Mouse (Mus musculus): ENCODE results near the gene Olfr686. TPM values are rescaled to one million over a fixed set of nuclear protein-coding genes. Genes with fewer than 3 reads are reported as not detected.

The Olfr686 gene
- polyA plus RNA-seq, 1 experiment = not detected

- H3K27me3 ChIP-seq (ENCODE audit: control insufficient read depth, insufficient read depth, low read length, poor library complexity, severe bottlenecking) = no peaks in the 10 kb centered on the region
- H3K9ac ChIP-seq (ENCODE audit: low read depth, poor library complexity, severe bottlenecking) = no peak within 1 kb of the TSS
- H3K4me3 ChIP-seq (ENCODE audit: low read depth, low read length) = no peak within 1 kb of the TSS
- H3K9me3 ChIP-seq (replicated peaks; ENCODE audit: control insufficient read depth, insufficient read depth, low read length, poor library complexity, severe bottlenecking) = no peaks in the 10 kb centered on the region
- TF ChIP-seq EP300 (IDR thresholded peaks at IDR 0.05; ENCODE audit: insufficient read depth, low read depth, low read length) (no peak), CTCF (IDR thresholded peaks at IDR 0.05; ENCODE audit: low read depth, low read length) (no peak), POLR2A (IDR thresholded peaks at IDR 0.05; ENCODE audit: insufficient read depth, low read length) (no peak)
- H3K36me3 ChIP-seq (ENCODE audit: control insufficient read depth, insufficient read depth, low read length, poor library complexity, severe bottlenecking) = no peaks in the 10 kb centered on the region
- H3K27ac ChIP-seq (ENCODE audit: insufficient read depth, low read length) = no peak within 1 kb of the TSS
- H3K4me1 ChIP-seq (ENCODE audit: control insufficient read depth, insufficient read depth, low read length) = no peaks in the 10 kb centered on the region
Measured at GRCm38 (mm10) chr7:105163553-105163952, 43.7 kb downstream of the Olfr686 start, which contains the start of gene Olfr684. Gene Olfr684, minus strand, starts transcription at chr7:105163653.

Other genes starting within 250 kb of the Olfr686 start
- gene Olfr670, start 244.9 kb downstream of the Olfr686 start, polyA plus RNA-seq (2011; ENCODE audit: insufficient read depth, insufficient read length, low read depth, missing spikeins) = not detected in 2 replicates
- gene Olfr671, start 228.4 kb downstream of the Olfr686 start, polyA plus RNA-seq (2011; ENCODE audit: insufficient read depth, insufficient read length, low read depth, missing spikeins) = not detected in 2 replicates
- not detected in 2 replicates for gene Olfr672, start 205.5 kb downstream of the Olfr686 start, polyA plus RNA-seq (2011; ENCODE audit: insufficient read depth, insufficient read length, low read depth, missing spikeins)
- gene Olfr675, start 179.0 kb downstream of the Olfr686 start, polyA plus RNA-seq (2011; ENCODE audit: insufficient read depth, insufficient read length, low read depth, missing spikeins) = not detected in 2 replicates
- gene Olfr676, start 174.8 kb downstream of the Olfr686 start, polyA plus RNA-seq (2011; ENCODE audit: insufficient read depth, insufficient read length, low read depth, missing spikeins) = not detected in 2 replicates
- not detected in 2 replicates for gene Olfr677, start 156.1 kb downstream of the Olfr686 start, polyA plus RNA-seq (2011; ENCODE audit: insufficient read depth, insufficient read length, low read depth, missing spikeins)
- not detected in 2 replicates for gene Olfr678, start 143.0 kb downstream of the Olfr686 start, polyA plus RNA-seq (2011; ENCODE audit: insufficient read depth, insufficient read length, low read depth, missing spikeins)
- gene Olfr679, start 126.3 kb downstream of the Olfr686 start, polyA plus RNA-seq (2011; ENCODE audit: insufficient read depth, insufficient read length, low read depth, missing spikeins) = not detected in 2 replicates
- not detected in 2 replicates for gene Olfr680-ps1, start 114.7 kb downstream of the Olfr686 start, polyA plus RNA-seq (2011; ENCODE audit: insufficient read depth, insufficient read length, low read depth, missing spikeins)
- gene Olfr681, start 90.6 kb downstream of the Olfr686 start, polyA plus RNA-seq (2011; ENCODE audit: insufficient read depth, insufficient read length, low read depth, missing spikeins) = not detected in 2 replicates
- not detected in 2 replicates for gene Olfr683, start 60.5 kb downstream of the Olfr686 start, polyA plus RNA-seq (2011; ENCODE audit: insufficient read depth, insufficient read length, low read depth, missing spikeins)
- not detected in 2 replicates for gene Olfr684, start 43.8 kb downstream of the Olfr686 start, polyA plus RNA-seq (2011; ENCODE audit: insufficient read depth, insufficient read length, low read depth, missing spikeins)
- gene Olfr685, start 21.5 kb downstream of the Olfr686 start, polyA plus RNA-seq (2011; ENCODE audit: insufficient read depth, insufficient read length, low read depth, missing spikeins) = not detected in 2 replicates
- gene Olfr688, start 80.6 kb upstream of the Olfr686 start, polyA plus RNA-seq (2011; ENCODE audit: insufficient read depth, insufficient read length, low read depth, missing spikeins) = not detected in 2 replicates
- gene Olfr689, start 103.7 kb upstream of the Olfr686 start, polyA plus RNA-seq (2011; ENCODE audit: insufficient read depth, insufficient read length, low read depth, missing spikeins) = not detected in 2 replicates
- gene Olfr690, start 126.6 kb upstream of the Olfr686 start, polyA plus RNA-seq (2011; ENCODE audit: insufficient read depth, insufficient read length, low read depth, missing spikeins) = 0.62 TPM in 1 of 2 replicates, not detected in the other
- gene Olfr691, start 134.8 kb upstream of the Olfr686 start, polyA plus RNA-seq (2011; ENCODE audit: insufficient read depth, insufficient read length, low read depth, missing spikeins) = 0.85 TPM in 1 of 2 replicates, not detected in the other
- gene Olfr692, start 160.7 kb upstream of the Olfr686 start, polyA plus RNA-seq (2011; ENCODE audit: insufficient read depth, insufficient read length, low read depth, missing spikeins) = not detected in 2 replicates
- not detected in 2 replicates for gene Gm5901, start 167.6 kb upstream of the Olfr686 start, polyA plus RNA-seq (2011; ENCODE audit: insufficient read depth, insufficient read length, low read depth, missing spikeins)
- 46.2 and 49.7 TPM in 2 replicates for gene Fam160a2, start 192.6 kb upstream of the Olfr686 start, polyA plus RNA-seq (2011; ENCODE audit: insufficient read depth, insufficient read length, low read depth, missing spikeins)
- gene Cnga4, start 197.1 kb upstream of the Olfr686 start, polyA plus RNA-seq (2011; ENCODE audit: insufficient read depth, insufficient read length, low read depth, missing spikeins) = not detected in 2 replicates
- 0.40 TPM in 1 of 2 replicates, not detected in the other for gene Cckbr, start 218.2 kb upstream of the Olfr686 start, polyA plus RNA-seq (2011; ENCODE audit: insufficient read depth, insufficient read length, low read depth, missing spikeins)